Mouse (Mus musculus) urinary bladder, adult 18-20 months (tissue): ENCODE results near the gene Psma6.
"Not testable (repeated sequence)": the region's sequence is repeated elsewhere in the genome, so short reads cannot be mapped to it uniquely, and the experiment has no call there.

ENCODE experiments used
- DNase-seq, 2 experiments: peaks; one replicate each; pipeline ENCODE4 v3.0.0; 2022; ENCODE audit warnings: low spot score in 2 of 2, mixed read lengths in 2 of 2

Gene Psma6

DNA sequence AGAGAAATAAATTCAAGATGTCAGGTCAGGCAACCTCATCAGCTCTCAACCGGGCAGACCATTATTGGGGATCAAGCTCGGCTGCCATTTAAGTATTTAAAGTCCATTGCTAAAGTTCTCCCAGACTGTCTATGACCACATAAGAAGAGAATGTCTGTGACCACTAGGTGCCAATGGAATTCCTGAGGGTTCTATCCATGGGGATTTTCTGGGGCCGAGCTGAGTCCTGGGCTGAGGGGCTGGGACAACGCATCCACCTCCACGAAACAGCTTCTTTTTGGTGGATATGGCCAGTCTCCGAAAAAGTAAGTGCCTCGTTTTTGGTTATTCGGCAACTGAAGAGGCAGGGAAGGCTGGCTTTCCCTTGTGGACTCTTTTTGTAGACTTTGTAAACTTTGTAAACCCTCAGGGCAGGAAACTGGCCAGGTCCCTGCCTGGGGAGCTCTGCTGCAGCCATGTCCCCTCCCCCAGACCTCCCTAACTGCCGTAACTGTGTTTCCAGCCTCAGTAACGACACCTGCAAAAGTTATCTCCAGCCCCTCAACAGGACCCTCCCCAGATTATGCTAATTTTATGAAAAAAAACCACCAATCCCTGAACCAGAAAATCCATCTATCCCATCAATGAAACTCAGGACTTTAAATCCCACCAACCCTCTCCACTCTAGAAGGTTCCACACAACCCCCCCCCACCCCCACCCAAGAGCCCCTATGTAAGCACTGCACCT, at the start of gene Psma6:
Gene Psma6, plus strand, starts transcription at position 200 of the 727 bp plus-strand sequence.
- DNase-seq: no peak

DNA sequence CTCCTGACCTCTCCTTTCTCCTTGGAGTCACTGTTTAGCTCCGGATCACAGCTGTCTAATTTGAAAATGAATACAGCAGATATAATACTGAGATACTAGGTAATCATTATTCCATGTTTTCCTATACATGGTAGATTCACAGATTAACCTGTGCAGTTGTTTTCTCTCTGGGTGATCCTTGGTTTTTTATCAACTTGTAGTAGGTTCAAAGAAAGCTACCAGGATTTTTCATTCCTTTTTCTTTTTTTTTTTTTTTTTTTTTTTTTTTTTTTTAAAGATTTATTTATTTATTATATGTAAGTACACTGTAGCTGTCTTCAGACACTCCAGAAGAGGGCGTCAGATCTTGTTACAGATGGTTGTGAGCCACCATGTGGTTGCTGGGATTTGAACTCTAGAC, 45.5 kb upstream of the Psma6 start:
- DNase-seq: not testable (repeated sequence)

- not testable (repeated sequence) for DNase-seq
Observed at GRCm38 (mm10) chr12:55343045-55343444, 41.0 kb upstream of the Psma6 start.

DNA sequence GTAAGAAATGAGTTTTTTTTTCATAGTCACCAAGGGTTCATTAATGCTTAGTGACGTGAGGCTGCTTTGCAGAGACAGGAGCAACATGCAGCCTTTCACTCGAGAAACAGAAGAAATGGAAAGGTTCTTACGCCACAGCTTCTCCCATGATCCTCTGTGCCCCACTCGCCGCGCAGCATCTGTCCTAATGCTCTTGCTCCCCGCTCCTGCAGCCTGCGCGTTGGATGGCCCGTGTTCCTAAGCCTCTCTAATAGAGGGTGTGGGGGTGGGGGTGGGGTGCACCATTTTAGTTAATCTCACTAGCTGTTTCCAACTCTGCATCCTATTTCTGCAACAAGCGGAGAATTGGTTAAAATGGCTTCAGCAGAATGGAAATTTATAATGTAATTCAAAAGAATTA, 40.0 kb upstream of the Psma6 start:
- DNase-seq: no peak

GRCm38 (mm10) chr12:55344583-55344982, 39.4 kb upstream of the Psma6 start:
- DNase-seq: no peak

- peak; percentile 21 to 29 for DNase-seq
Observed at GRCm38 (mm10) chr12:55353423-55353822, 30.6 kb upstream of the Psma6 start.

DNA sequence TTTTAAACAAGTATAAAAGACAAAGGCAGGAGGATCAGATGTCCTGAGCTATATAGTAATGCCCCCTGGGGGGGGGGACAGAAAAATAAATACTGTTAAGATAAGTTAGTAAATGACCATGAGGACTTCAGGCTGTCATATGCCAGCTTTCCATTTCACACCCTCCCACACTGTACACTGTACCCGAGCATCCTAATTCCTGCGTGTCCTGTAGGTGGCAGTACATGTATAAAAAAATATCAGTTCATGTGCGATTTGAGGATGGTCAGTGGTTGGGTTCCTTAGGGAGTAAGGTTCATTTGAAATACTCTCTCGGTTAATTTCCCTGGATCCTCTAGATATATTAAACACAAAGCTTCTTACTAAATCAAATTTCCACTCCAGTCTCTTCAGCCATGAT, 29.1 kb upstream of the Psma6 start:
- DNase-seq: no peak

DNA sequence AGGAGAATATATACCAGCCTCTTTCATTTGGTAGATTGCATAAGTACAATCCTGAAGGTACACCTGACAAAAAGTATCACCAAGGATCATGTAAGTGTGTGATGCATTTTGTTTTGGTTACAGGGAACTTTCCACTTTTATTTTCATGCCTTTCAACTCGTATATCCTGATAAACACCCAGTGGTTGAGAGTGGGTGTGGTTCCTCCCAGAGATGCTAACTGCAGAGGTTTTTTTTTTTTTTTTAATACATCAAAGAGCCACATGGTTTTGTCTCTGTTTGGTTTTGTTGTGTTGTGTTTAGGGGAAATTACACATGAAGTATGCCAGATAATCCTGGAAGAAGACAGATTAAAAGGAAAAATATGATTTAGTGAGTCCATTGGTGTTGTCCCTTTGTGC, 26.7 kb upstream of the Psma6 start:
- no peak for DNase-seq

DNA sequence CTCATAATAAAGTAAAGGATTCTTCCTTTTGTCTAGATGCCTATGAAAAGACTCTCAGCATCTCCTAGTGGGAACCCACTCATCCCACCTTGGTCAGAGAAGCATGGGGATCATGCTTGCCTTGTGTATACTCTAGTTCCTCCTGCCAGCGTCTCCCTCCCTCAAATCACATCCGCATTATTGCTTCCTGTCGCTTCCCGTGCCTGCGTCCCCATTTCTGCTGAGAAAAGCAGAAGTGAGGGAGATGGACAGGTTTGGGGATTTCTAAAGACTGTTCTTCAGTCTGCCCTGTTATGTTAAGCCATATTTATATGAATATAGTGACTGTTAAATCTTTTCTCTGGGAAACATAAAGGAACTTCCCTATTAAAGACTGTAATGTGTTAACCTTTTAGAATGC, 23.1 kb upstream of the Psma6 start:
- DNase-seq: no peak

- DNase-seq: no peak
Observed at GRCm38 (mm10) chr12:55365083-55365482, 18.9 kb upstream of the Psma6 start.

GRCm38 (mm10) chr12:55372424-55373055, 11.5 kb upstream of the Psma6 start:
- DNase-seq: no peak

DNA sequence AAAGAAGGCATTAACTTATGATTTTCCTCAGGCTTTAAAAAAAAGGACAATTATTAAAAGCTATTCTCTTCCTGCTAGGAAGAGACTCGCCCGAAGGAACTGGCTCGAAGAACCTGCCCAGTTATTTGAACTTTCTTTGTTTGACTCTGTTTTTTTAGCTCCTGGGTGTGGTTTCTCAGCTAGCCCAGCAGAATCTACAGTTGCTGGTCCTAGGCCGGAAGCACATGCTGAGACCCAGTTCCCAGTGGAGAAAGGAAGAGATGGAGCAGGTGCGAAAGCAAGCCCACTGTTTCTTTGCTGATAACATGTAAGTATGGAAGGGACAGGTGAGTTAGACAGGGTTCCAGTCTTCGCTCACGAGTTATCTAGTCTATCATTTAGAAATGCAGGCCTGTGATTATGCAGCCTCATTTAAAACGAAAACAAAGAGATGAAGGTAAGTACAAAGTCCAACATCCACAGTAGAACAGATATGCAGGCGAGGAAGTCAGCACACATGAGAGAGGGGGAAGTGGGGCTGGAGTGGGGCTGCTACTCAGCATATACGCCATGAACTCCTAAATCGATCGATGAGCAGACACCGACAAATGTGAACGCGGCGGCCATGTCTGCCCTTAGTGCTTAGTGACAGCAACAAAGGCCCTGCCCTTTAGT, 6.9 kb upstream of the Psma6 start:
- no peak for DNase-seq

DNA sequence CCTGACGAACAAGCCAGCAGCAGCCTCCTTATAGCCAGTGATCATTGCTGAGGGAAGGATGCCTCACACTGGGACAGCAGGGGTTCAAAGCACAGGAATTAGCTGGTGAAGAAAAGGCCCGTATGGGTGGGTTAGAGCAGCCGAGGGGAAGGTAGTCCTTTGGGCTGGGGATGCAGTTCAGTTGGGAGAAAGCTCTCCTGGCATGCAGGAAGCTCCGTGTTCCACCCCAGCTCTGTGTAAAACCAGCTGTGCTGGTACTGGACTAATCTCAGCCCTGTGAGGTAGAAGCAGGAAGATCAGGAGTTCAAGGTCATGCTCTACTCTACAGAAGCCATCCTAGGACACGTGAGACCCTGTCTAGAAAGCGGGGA, 6.4 kb upstream of the Psma6 start:
- no peak for DNase-seq

DNA sequence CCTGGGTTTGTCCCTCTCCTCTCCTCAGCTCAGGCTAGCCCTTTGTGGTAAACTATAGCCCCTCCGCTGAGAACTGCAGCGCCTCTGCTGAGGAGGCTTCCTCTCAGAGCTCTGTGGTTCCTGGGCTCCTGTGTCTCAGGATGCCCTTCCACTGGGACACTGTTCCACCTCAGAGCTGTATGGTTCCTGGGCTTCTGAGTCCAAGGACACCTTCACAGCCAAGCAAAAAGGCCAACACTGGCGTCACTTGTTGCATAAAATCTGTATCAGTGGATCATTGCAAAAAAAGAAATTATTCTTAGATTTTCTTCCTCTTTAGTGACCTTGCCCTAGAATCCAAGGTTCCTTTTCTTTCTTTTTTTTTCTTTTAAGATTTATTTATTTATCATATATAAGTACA, 804 bp downstream of the Psma6 start:
- DNase-seq: no peak

GRCm38 (mm10) chr12:55385931-55386330, 1.9 kb downstream of the Psma6 start:
- peak in 1 of 2 experiments; percentile 24 for DNase-seq

- DNase-seq: no peak
Observed at GRCm38 (mm10) chr12:55386456-55386855, 2.4 kb downstream of the Psma6 start.

DNA sequence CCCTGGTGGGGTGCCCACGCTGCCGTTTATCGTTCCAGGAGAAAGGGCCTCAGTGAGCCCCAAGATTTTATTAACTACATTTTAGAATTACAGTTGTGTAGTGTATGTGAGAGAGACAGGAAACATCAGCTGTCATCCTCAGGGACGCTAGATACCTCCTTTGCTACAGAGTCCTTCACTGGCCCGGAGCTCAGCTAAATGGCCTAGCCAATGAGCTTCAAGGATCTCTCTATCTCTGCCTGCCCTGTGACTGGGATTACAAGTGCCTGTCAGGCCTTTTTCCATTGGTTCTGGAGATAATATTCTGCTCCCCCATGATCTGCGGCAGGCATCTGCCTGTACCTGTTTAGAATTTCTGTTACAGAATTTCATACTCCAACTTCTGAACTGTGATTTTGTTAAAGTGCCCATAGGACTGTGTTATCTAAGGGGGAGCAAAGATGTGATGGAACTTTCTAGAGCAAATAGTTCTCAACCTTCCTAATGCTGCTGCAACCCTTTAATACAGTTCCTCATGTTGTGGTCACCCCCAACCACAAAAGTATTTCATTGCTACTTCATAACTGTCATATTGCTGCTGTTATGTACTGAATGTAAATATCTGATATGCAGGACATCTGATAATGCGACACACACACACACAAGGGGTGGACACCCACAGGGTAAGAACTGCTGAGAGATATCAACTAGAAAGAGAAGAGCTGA, 3.2 kb downstream of the Psma6 start:
- no peak for DNase-seq

DNA sequence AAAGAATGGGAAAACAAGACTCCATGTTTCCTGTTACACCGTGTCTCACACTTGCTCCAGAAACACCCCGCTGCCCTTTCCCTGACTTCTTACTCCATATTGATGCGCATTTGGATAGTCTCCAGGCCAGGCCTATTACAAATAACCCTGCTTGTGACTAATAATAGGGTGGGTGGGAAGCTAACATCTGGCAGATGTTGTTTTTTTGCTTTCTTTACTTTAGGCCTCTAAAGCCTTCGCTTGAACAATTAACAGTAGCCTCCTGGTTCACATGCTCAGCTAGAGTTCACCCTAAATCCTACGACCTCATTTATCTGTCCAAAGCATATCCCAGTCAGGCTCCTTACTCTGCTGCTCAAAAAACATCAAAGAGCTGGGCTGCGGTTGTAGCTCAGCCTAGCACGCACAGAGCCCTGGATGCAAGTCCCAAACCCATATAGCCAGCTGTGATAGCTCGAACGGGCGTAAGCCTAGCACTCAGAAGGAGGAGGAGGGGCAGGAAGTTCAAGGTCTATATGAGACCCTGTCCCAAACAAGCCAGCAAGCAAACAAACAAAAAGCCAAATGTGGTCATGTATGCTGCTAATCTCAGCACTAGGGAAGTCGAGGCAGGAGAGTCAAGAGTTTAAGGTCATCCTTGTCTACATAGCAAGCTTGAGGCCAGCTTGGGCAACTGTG, 3.9 kb downstream of the Psma6 start:
- peak in 1 of 2 experiments; percentile 27 for DNase-seq

- DNase-seq: no peak
Observed at GRCm38 (mm10) chr12:55388478-55388877, 4.5 kb downstream of the Psma6 start.

GRCm38 (mm10) chr12:55389132-55390081, 5.4 kb downstream of the Psma6 start:
- no peak for DNase-seq

DNA sequence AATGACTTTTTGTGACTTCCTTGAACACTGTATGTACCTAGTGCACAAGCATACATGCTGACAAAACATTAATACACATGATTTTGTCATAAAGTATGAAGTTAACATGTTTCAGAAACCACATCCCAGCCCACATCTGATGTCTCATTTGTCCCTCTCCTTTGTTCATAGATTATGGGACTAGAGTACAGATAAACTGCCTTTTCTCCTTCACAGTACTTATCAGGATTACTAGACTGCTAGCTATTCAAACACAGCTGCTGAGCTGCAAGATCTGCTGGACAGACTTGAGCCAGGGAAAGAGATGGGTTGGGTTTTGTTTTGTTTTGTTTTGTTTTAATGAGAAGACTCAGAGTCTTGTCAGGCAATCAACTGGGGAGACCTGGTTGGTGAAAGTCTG, 8.1 kb downstream of the Psma6 start:
- no peak for DNase-seq
